Mouse (Mus musculus) heart, postnatal 14 days (tissue): ENCODE measurements around the gene Umad1. TPM values are rescaled to one million over a fixed set of nuclear protein-coding genes. Genes with fewer than 3 reads are reported as not detected.

Source experiments
- DNase-seq, 2 experiments: peaks; one replicate each; pipeline ENCODE4 v3.0.0; 2021 to 2022
- intact Hi-C: fragments of 180-260 bp; cut with DNase I; formaldehyde crosslinking; loops from one replicate; pipeline ENCODE4 v1.15.1; 2025
- total RNA-seq, 2 experiments: library from RNA; stranded (reverse); gene quantifications; 2 replicates each; pipeline ENCODE4 v1.2.3; 2021

The Umad1 gene
- total RNA-seq, 2 experiments from 2014 or later: 8.5 to 8.6 TPM

DNA sequence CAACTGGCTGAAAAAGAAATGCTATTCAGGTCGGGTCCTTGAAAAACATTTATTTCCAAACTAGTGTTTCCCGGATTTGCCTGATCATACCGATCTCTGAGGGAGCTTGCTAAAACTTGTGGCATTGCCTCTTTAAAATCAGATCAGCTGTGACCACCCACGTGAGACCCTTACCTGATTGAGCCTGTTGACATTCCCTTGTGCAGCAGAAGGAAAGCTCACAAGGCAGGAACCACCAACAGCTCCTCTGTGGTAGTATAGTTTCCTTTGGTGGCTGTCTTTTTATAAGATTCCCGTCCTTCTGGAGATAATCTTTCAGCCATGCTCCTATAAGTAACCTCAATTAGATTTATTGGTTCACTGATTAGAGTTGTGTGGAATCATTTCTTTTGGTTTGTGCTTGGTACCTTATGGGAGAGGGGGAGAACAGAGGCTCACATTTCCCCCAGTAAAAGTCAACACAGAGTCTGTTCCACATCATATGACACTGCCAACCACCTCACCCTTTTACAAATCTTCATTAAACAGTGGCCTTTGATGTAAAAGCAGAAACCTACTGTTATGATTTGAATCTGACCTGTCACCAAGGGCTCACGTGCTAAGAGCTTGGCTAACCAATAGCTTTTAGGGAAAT is 238.3 kb downstream of the Umad1 start:
- intact Hi-C loops: no loop called here

DNA sequence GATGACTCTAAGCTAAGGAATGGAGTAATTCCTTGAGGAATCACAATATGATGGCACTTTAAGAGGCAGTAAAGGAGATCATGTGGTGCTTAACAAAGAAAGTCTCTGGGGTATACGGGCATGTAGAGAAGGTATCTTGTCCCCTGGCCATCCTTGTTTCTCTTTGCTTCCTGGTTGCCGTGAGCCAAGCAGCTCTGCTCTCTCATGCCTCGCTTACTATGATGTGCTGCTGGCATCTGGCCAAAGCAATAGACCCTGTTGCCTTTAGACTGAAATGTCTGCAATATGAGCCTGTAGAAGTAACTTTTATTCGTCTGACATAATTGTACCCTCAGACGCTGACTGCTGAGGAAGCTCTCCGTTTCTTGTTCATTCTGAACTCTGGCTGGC is 238.8 kb downstream of the Umad1 start:
- DNase-seq: no peak
- intact Hi-C loops: no loop called here

More for the DNA sequence above, 238.3 kb downstream of the Umad1 start:
- DNase-seq: no peak

DNA sequence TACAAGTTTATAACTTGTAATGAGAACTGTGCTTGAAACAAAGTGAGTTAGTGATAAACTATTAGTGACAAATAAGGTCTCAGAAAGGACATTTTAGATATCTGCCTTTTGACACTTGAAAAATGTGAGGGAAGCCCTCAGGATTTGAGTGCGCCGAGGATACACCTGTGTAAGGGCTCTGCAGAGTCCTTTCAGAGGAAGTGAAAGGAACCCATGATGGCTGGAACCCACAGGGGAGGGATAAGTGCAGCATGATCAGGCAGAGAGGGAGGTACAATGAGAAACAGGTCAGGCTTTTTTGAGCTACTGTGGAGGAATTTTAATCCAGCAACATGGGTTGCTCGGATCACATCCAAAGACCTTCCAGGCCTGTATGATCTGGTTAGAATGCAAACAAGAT is 239.9 kb downstream of the Umad1 start:
- intact Hi-C loops: no loop called here
- no peak for DNase-seq

DNA sequence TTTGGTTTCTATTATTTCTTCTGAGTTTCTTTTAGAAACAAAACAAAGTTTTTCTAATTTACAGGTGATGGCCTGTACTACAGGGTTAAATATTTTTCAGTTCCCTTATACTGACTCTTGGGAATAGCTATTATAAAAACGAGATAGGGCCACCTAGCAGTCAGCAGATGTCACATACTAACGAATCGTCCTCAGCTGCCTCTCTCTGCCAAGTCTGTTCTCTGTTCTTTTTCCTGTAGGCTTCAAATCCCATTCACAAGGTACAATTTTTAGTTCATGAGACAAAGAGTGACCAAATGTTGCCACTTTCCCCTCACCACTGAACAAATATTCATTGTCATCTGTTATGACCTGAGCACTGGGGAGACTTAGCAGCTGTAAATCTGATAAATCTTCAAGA is 244.9 kb downstream of the Umad1 start:
- no peak for DNase-seq
- intact Hi-C loops: loop anchor here (10.0 kb wide), 1 partner anchor 229 kb away; no protein-coding TSS in a partner anchor

DNA sequence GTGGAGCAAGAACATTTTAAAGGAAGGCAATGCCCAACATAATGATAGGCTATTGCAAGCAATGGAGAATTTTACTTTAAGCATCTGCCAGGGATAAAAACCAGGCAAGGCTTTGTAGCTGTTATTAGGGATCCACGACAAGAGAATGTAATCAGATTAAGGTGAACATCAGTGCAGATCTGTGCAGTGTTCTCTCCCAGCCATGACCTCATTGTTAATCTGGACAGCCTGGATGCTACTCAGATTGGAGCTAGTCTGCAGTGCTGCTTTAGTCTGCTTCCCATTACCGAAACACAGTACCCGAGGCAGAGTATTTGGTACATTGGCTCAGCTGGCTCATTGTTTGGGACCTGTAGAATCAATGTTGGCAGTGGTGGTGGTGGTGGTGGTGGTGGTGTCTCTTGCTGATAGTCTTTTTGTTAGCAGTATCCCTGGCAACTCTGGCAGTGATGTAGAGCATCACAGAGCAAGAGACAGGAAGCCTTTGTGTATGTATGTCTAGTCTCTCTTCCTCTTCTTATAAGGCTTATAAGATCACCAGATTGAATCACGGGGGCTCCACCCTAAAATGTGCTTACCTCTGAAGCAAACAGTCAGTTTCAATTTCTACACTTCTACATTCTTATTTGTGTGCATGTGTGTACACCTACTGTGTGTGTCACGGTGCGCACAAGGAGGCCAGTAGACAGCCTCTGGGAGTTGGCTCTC is 245.6 kb downstream of the Umad1 start:
- no peak for DNase-seq
- intact Hi-C loops: loop anchor here (10.0 kb wide), 1 partner anchor 230 kb away; no protein-coding TSS in a partner anchor

DNA sequence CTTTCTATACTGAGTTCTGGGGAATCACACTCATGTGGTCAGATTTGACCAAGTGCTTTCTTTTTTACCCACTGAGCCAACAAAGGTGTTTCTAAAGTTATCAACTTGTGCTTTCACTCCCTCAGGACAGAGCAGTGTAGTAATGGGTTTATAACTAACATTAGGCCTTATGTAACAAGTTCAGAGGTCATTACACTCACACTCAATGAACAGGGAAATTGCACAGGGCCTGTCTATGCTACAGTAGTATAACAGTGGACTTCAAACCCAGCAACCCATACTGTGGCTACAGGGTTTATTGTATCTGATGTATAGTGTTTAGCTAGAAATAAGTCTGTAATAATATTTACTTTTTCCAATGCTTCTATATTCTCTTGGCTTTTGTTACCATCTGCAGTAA is 247.5 kb downstream of the Umad1 start:
- intact Hi-C loops: loop anchor here (10.0 kb wide), 1 partner anchor 232 kb away; no protein-coding TSS in a partner anchor
- DNase-seq: no peak

Other genes with a start within 250 kb of the Umad1 start
- 1 to 10 TPM; 1.3 to 1.8 TPM for gene Col28a1, start 66.7 kb upstream of the Umad1 start, total RNA-seq
- 10 to 100 TPM; 18.4 to 18.7 TPM for gene Mios, start 50.1 kb upstream of the Umad1 start, total RNA-seq
- gene Rpa3, start 115 bp upstream of the Umad1 start, total RNA-seq: 10 to 100 TPM; 19.0 to 21.9 TPM
- gene Gm45062, start 162 bp downstream of the Umad1 start, total RNA-seq: not detected